Mouse (Mus musculus) heart, embryonic 11.5 days (tissue): ENCODE data around the gene Xaf1. TPM values are rescaled to one million over a fixed set of nuclear protein-coding genes. Genes with fewer than 3 reads are reported as not detected.

ENCODE experiments used
- ATAC-seq: fragments of 200-750 bp; cut with Nextera tagmentation; replicated peaks from 2 replicates; pipeline ENCODE4 v1.8.0; 2017; ENCODE audit warnings: moderate library complexity; ENCODE audit not compliant: insufficient number of reproducible peaks, low FRiP score, low TSS enrichment
- H3K27ac ChIP-seq: fragments of 300-500 bp; sonication (generic); 2 replicates; pipeline ENCODE4 v1.5.1; 2014; ENCODE audit warnings: mild to moderate bottlenecking, low read depth, low read length
- H3K27me3 ChIP-seq: fragments of 300-500 bp; sonication (generic); 2 replicates; pipeline ENCODE4 v1.6.1; 2014; ENCODE audit warnings: mild to moderate bottlenecking, low read length, mixed read lengths; ENCODE audit not compliant: control insufficient read depth, insufficient read depth
- H3K36me3 ChIP-seq: fragments of 300-500 bp; sonication (generic); 2 replicates; pipeline ENCODE4 v1.6.1; 2014; ENCODE audit warnings: mild to moderate bottlenecking, low read length, moderate library complexity, mixed read lengths; ENCODE audit not compliant: control insufficient read depth, insufficient read depth
- H3K4me1 ChIP-seq: fragments of 300-500 bp; sonication (generic); 2 replicates; pipeline ENCODE4 v1.6.1; 2014; ENCODE audit warnings: low read length; ENCODE audit not compliant: control insufficient read depth, insufficient read depth
- H3K4me2 ChIP-seq: fragments of 300-500 bp; sonication (generic); 2 replicates; pipeline ENCODE4 v1.6.1; 2014; ENCODE audit warnings: mild to moderate bottlenecking, moderate library complexity
- H3K4me3 ChIP-seq: fragments of 300-500 bp; sonication (generic); 2 replicates; pipeline ENCODE4 v1.5.1; 2014; ENCODE audit warnings: low read depth, low read length
- H3K9ac ChIP-seq: fragments of 300-500 bp; sonication (generic); 2 replicates; pipeline ENCODE4 v1.6.1; 2014; ENCODE audit warnings: mild to moderate bottlenecking, low read depth, low read length, moderate library complexity
- H3K9me3 ChIP-seq: fragments of 300-500 bp; sonication (generic); replicated peaks from 2 replicates; pipeline ENCODE4 v1.6.1; 2016; ENCODE audit warnings: low read length; ENCODE audit not compliant: control insufficient read depth
- WGBS: fragments of 180-500 bp; shearing (Covaris S2); extraction: QIAGEN DNeasy Blood & Tissue Kit; methylation state at CpG from one replicate; pipeline ENCODE4 v1.1.7; 2014; ENCODE audit not compliant: insufficient replicate concordance; 5-methylcytosine and 5-hydroxymethylcytosine counted together
- polyA plus RNA-seq: library from polyadenylated mRNA; unstranded; fragments of >200 nt; fragmentation: Nextera tagmentation; extraction: Ambion mirVana; gene quantifications from 2 replicates; pipeline ENCODE4 v1.2.1, GENCODE M21; 2014

Xaf1 gene
- polyA plus RNA-seq, 1 experiment from 2014 or later = 2.4 TPM

- H3K4me1 ChIP-seq = no peaks in the 10 kb centered on the region; the same call in 1 of the 2 replicates
- H3K4me3 ChIP-seq = peak overlapping the region; percentile 50
- no peaks in the 10 kb centered on the region for H3K27me3 ChIP-seq
- no peaks in the 10 kb centered on the region for H3K9me3 ChIP-seq
- H3K36me3 ChIP-seq = no peaks in the 10 kb centered on the region
- H3K4me2 ChIP-seq = peak overlapping the region; percentile 90
- no peak overlapping the region for H3K27ac ChIP-seq
- no peak for ATAC-seq
- WGBS = 10% methylated on average over 42 of the region's 42 CpGs
- peak overlapping the region; percentile 73 for H3K9ac ChIP-seq
Measured at GRCm38 (mm10) chr11:72361385-72362346, 60.2 kb downstream of the Xaf1 start.

- Histone ChIP-seq H3K9ac (peak within 1 kb of the TSS; percentile 73), H3K27me3 (no peaks in the 10 kb centered on the region), H3K9me3 (no peaks in the 10 kb centered on the region), H3K36me3 (no peaks in the 10 kb centered on the region), H3K27ac (no peak within 1 kb of the TSS), H3K4me1 (no peaks in the 10 kb centered on the region; the same call in 1 of the 2 replicates), H3K4me3 (peak within 1 kb of the TSS; percentile 50), H3K4me2 (peak within 1 kb of the TSS; percentile 90)
- no peak for ATAC-seq
- WGBS = 36% methylated on average over 10 of the region's 10 CpGs
Measured at GRCm38 (mm10) chr11:72362347-72362741, 60.9 kb downstream of the Xaf1 start, which contains the start of gene Tekt1. Gene Tekt1, minus strand, starts transcription at chr11:72362442.

Other genes with a start within 250 kb of the Xaf1 start
- gene Pitpnm3, start 165.9 kb upstream of the Xaf1 start, polyA plus RNA-seq = 0.07 and 0.14 TPM in 2 replicates
- not detected in 2 replicates for gene Gm43951, start 94.8 kb upstream of the Xaf1 start, polyA plus RNA-seq
- 5.3 and 5.4 TPM in 2 replicates for gene 4933427D14Rik, start 94.2 kb upstream of the Xaf1 start, polyA plus RNA-seq
- gene Txndc17, start 94.1 kb upstream of the Xaf1 start, polyA plus RNA-seq = 150 and 155 TPM in 2 replicates
- 31.2 and 32.6 TPM in 2 replicates for gene Med31, start 86.0 kb upstream of the Xaf1 start, polyA plus RNA-seq
- 0.24 and 0.58 TPM in 2 replicates for gene Slc13a5, start 34.4 kb upstream of the Xaf1 start, polyA plus RNA-seq
- gene Fbxo39, start 12.8 kb downstream of the Xaf1 start, polyA plus RNA-seq = not detected in 2 replicates
- 0.52 and 0.99 TPM in 2 replicates for gene Tekt1, start 60.8 kb downstream of the Xaf1 start, polyA plus RNA-seq
- gene Smtnl2, start 110.1 kb downstream of the Xaf1 start, polyA plus RNA-seq = 107 and 123 TPM in 2 replicates
- gene Ggt6, start 133.9 kb downstream of the Xaf1 start, polyA plus RNA-seq = not detected in 2 replicates
- gene Mybbp1a, start 139.7 kb downstream of the Xaf1 start, polyA plus RNA-seq = 93.8 and 101 TPM in 2 replicates
- 4.0 and 4.6 TPM in 2 replicates for gene Spns2, start 188.3 kb downstream of the Xaf1 start, polyA plus RNA-seq
- 0.17 TPM in 1 of 2 replicates, not detected in the other for gene Spns3, start 248.9 kb downstream of the Xaf1 start, polyA plus RNA-seq